Mouse (Mus musculus): ENCODE results near the gene Glod5.
"Not testable (repeated sequence)": the region's sequence is repeated elsewhere in the genome, so short reads cannot be mapped to it uniquely, and the experiment has no call there.

Glod5 gene

GRCm38 (mm10) chrX:8018286-8018685 is at the start of gene Glod5:
Gene Glod5 (minus strand): TSS chrX:8018492.
- Histone ChIP-seq H3K27me3 (ENCODE audit: control insufficient read depth, insufficient read depth, low read length, poor library complexity, severe bottlenecking) (no peaks in the 10 kb centered on the region), H3K36me3 (ENCODE audit: control insufficient read depth, insufficient read depth, low read length, poor library complexity, severe bottlenecking) (no peaks in the 10 kb centered on the region)
- DNase-seq (ENCODE audit: low read depth, low spot score): no peak

GRCm38 (mm10) chrX:8051044-8051781 is 32.9 kb upstream of the Glod5 start:
- DNase-seq (ENCODE audit: low read depth, low spot score); H3K27me3 ChIP-seq (ENCODE audit: control insufficient read depth, insufficient read depth, low read length, poor library complexity, severe bottlenecking); H3K36me3 ChIP-seq (ENCODE audit: control insufficient read depth, insufficient read depth, low read length, poor library complexity, severe bottlenecking): not testable (repeated sequence)

GRCm38 (mm10) chrX:8033009-8033408 is 14.7 kb upstream of the Glod5 start:
- peak; percentile 39 for DNase-seq (ENCODE audit: low read depth, low spot score)
- Histone ChIP-seq H3K36me3 (ENCODE audit: control insufficient read depth, insufficient read depth, low read length, poor library complexity, severe bottlenecking) (no peaks in the 10 kb centered on the region), H3K27me3 (ENCODE audit: control insufficient read depth, insufficient read depth, low read length, poor library complexity, severe bottlenecking) (no peaks in the 10 kb centered on the region)

GRCm38 (mm10) chrX:8026811-8027210 is 8.5 kb upstream of the Glod5 start:
- H3K36me3 ChIP-seq (ENCODE audit: control insufficient read depth, insufficient read depth, low read length, poor library complexity, severe bottlenecking): no peaks in the 10 kb centered on the region
- no peak for DNase-seq (ENCODE audit: low read depth, low spot score)
- H3K27me3 ChIP-seq (ENCODE audit: control insufficient read depth, insufficient read depth, low read length, poor library complexity, severe bottlenecking): no peaks in the 10 kb centered on the region

GRCm38 (mm10) chrX:8024795-8025194 is 6.5 kb upstream of the Glod5 start:
- Histone ChIP-seq H3K36me3 (ENCODE audit: control insufficient read depth, insufficient read depth, low read length, poor library complexity, severe bottlenecking) (no peaks in the 10 kb centered on the region), H3K27me3 (ENCODE audit: control insufficient read depth, insufficient read depth, low read length, poor library complexity, severe bottlenecking) (no peaks in the 10 kb centered on the region)
- DNase-seq (ENCODE audit: low read depth, low spot score): peak; percentile 6

GRCm38 (mm10) chrX:8020111-8020778 is 2.0 kb upstream of the Glod5 start:
- H3K36me3 ChIP-seq (ENCODE audit: control insufficient read depth, insufficient read depth, low read length, poor library complexity, severe bottlenecking): no peaks in the 10 kb centered on the region
- no peaks in the 10 kb centered on the region for H3K27me3 ChIP-seq (ENCODE audit: control insufficient read depth, insufficient read depth, low read length, poor library complexity, severe bottlenecking)
- peak; percentile 29 for DNase-seq (ENCODE audit: low read depth, low spot score)

- H3K36me3 ChIP-seq (ENCODE audit: control insufficient read depth, insufficient read depth, low read length, poor library complexity, severe bottlenecking): no peaks in the 10 kb centered on the region
- peak; percentile 70 for DNase-seq (ENCODE audit: low read depth, low spot score)
Observed at GRCm38 (mm10) chrX:8017142-8017541, 1.1 kb downstream of the Glod5 start.

GRCm38 (mm10) chrX:8015675-8016074 is 2.6 kb downstream of the Glod5 start:
- not testable (repeated sequence) for H3K27me3 ChIP-seq (ENCODE audit: control insufficient read depth, insufficient read depth, low read length, poor library complexity, severe bottlenecking); H3K36me3 ChIP-seq (ENCODE audit: control insufficient read depth, insufficient read depth, low read length, poor library complexity, severe bottlenecking); DNase-seq (ENCODE audit: low read depth, low spot score)

More at GRCm38 (mm10) chrX:8017142-8017541, 1.1 kb downstream of the Glod5 start:
- H3K27me3 ChIP-seq (ENCODE audit: control insufficient read depth, insufficient read depth, low read length, poor library complexity, severe bottlenecking): no peaks in the 10 kb centered on the region

- no peaks in the 10 kb centered on the region for H3K36me3 ChIP-seq (ENCODE audit: control insufficient read depth, insufficient read depth, low read length, poor library complexity, severe bottlenecking)
- DNase-seq (ENCODE audit: low read depth, low spot score): no peak
- no peaks in the 10 kb centered on the region for H3K27me3 ChIP-seq (ENCODE audit: control insufficient read depth, insufficient read depth, low read length, poor library complexity, severe bottlenecking)
Observed at GRCm38 (mm10) chrX:8013569-8014314, 4.5 kb downstream of the Glod5 start.

- no peak for DNase-seq (ENCODE audit: low read depth, low spot score)
- no peaks in the 10 kb centered on the region for H3K36me3 ChIP-seq (ENCODE audit: control insufficient read depth, insufficient read depth, low read length, poor library complexity, severe bottlenecking)
- no peaks in the 10 kb centered on the region for H3K27me3 ChIP-seq (ENCODE audit: control insufficient read depth, insufficient read depth, low read length, poor library complexity, severe bottlenecking)
Observed at GRCm38 (mm10) chrX:8013157-8013556, 5.1 kb downstream of the Glod5 start.

GRCm38 (mm10) chrX:8009356-8009755 is 8.9 kb downstream of the Glod5 start:
- not testable (repeated sequence) for DNase-seq (ENCODE audit: low read depth, low spot score); H3K36me3 ChIP-seq (ENCODE audit: control insufficient read depth, insufficient read depth, low read length, poor library complexity, severe bottlenecking); H3K27me3 ChIP-seq (ENCODE audit: control insufficient read depth, insufficient read depth, low read length, poor library complexity, severe bottlenecking)

- H3K36me3 ChIP-seq (ENCODE audit: control insufficient read depth, insufficient read depth, low read length, poor library complexity, severe bottlenecking): no peaks in the 10 kb centered on the region
- DNase-seq (ENCODE audit: low read depth, low spot score): no peak
- no peaks in the 10 kb centered on the region for H3K27me3 ChIP-seq (ENCODE audit: control insufficient read depth, insufficient read depth, low read length, poor library complexity, severe bottlenecking)
Observed at GRCm38 (mm10) chrX:8008543-8008942, 9.7 kb downstream of the Glod5 start.

- no peaks in the 10 kb centered on the region for H3K27me3 ChIP-seq (ENCODE audit: control insufficient read depth, insufficient read depth, low read length, poor library complexity, severe bottlenecking)
- no peaks in the 10 kb centered on the region for H3K36me3 ChIP-seq (ENCODE audit: control insufficient read depth, insufficient read depth, low read length, poor library complexity, severe bottlenecking)
- DNase-seq (ENCODE audit: low read depth, low spot score): no peak
Observed at GRCm38 (mm10) chrX:8002971-8003370, 15.3 kb downstream of the Glod5 start.

GRCm38 (mm10) chrX:8002001-8002400 is 16.3 kb downstream of the Glod5 start:
- DNase-seq (ENCODE audit: low read depth, low spot score): no peak
- no peaks in the 10 kb centered on the region for H3K36me3 ChIP-seq (ENCODE audit: control insufficient read depth, insufficient read depth, low read length, poor library complexity, severe bottlenecking)

More at GRCm38 (mm10) chrX:8002001-8002400, 16.3 kb downstream of the Glod5 start:
- no peaks in the 10 kb centered on the region for H3K27me3 ChIP-seq (ENCODE audit: control insufficient read depth, insufficient read depth, low read length, poor library complexity, severe bottlenecking)

Data from splenic B cell, adult 2 months (primary cell).